Mouse (Mus musculus): ENCODE measurements at regions not wholly inside any gene's neighbourhood (a gene's known extent, or its start where the extent isn't known, plus 50 kb on each side); places are given as distances from the start of the nearest gene placed in this dataset.

- 46% methylated on average over 20 of the region's 20 CpGs for WGBS
- H3K27ac ChIP-seq (ENCODE audit: low read depth, low read length): peak overlapping the region; percentile 56; the same call in 1 of the 2 replicates
- peak; percentile 86 for ATAC-seq (ENCODE audit: low read depth)
Measured at GRCm38 (mm10) chr12:70679701-70680425, 145.5 kb upstream of the Frmd6 start.

GRCm38 (mm10) chr12:70681407-70681990, 143.8 kb upstream of the Frmd6 start:
- Histone ChIP-seq H3K4me2 (ENCODE audit: low read depth, low read length) (no peak overlapping the region), H3K27me3 (ENCODE audit: control insufficient read depth, insufficient read depth, low read length) (no peaks in the 10 kb centered on the region), H3K4me3 (ENCODE audit: low read depth, low read length) (no peak overlapping the region), H3K9ac (replicated peaks; ENCODE audit: low read depth, low read length) (no peak overlapping the region), H3K4me1 (ENCODE audit: control insufficient read depth, insufficient read depth, low read length) (0 out of 2 replicates have a peak, but pooled peaks cover 2% of the 10 kb centered on the region), H3K9me3 (ENCODE audit: control insufficient read depth, low read length) (no peaks in the 10 kb centered on the region), H3K27ac (ENCODE audit: low read depth, low read length) (no peak overlapping the region), H3K36me3 (ENCODE audit: control insufficient read depth, insufficient read depth, low read length) (no peaks in the 10 kb centered on the region)
- 84% methylated on average over 8 of the region's 8 CpGs for WGBS
- ATAC-seq (ENCODE audit: low read depth): no peak

More at GRCm38 (mm10) chr12:70679701-70680425, 145.5 kb upstream of the Frmd6 start:
- Histone ChIP-seq H3K4me1 (ENCODE audit: control insufficient read depth, insufficient read depth, low read length) (no peaks in the 10 kb centered on the region), H3K4me2 (ENCODE audit: low read depth, low read length) (0 out of 2 replicates have a peak overlapping the region, but pooled peaks have one; percentile 21), H3K36me3 (ENCODE audit: control insufficient read depth, insufficient read depth, low read length) (no peaks in the 10 kb centered on the region), H3K9me3 (ENCODE audit: control insufficient read depth, low read length) (no peaks in the 10 kb centered on the region), H3K4me3 (ENCODE audit: low read depth, low read length) (no peak overlapping the region), H3K9ac (replicated peaks; ENCODE audit: low read depth, low read length) (no peak overlapping the region; the same call in 1 of the 2 replicates), H3K27me3 (ENCODE audit: control insufficient read depth, insufficient read depth, low read length) (no peaks in the 10 kb centered on the region)

- H3K27me3 ChIP-seq (ENCODE audit: control insufficient read depth, insufficient read depth, low read length): no peaks in the 10 kb centered on the region
- H3K4me2 ChIP-seq (ENCODE audit: low read depth, low read length): no peak overlapping the region
- no peak overlapping the region for H3K27ac ChIP-seq (ENCODE audit: low read depth, low read length)
- H3K36me3 ChIP-seq (ENCODE audit: control insufficient read depth, insufficient read depth, low read length): no peaks in the 10 kb centered on the region
- WGBS: 91% methylated on average over 9 of the region's 9 CpGs
- H3K4me1 ChIP-seq (ENCODE audit: control insufficient read depth, insufficient read depth, low read length): peaks cover 6% of the 10 kb centered on the region; the same call in 1 of the 2 replicates
- H3K9ac ChIP-seq (replicated peaks; ENCODE audit: low read depth, low read length): no peak overlapping the region
- no peaks in the 10 kb centered on the region for H3K9me3 ChIP-seq (ENCODE audit: control insufficient read depth, low read length)
- ATAC-seq (ENCODE audit: low read depth): no peak
- H3K4me3 ChIP-seq (ENCODE audit: low read depth, low read length): no peak overlapping the region
Measured at GRCm38 (mm10) chr12:70684354-70684753, 141.0 kb upstream of the Frmd6 start.

GRCm38 (mm10) chr12:70685432-70685831, 139.9 kb upstream of the Frmd6 start:
- Histone ChIP-seq H3K27ac (ENCODE audit: low read depth, low read length) (peak overlapping the region; percentile 48; the same call in 1 of the 2 replicates), H3K36me3 (ENCODE audit: control insufficient read depth, insufficient read depth, low read length) (no peaks in the 10 kb centered on the region), H3K9me3 (ENCODE audit: control insufficient read depth, low read length) (no peaks in the 10 kb centered on the region), H3K4me3 (ENCODE audit: low read depth, low read length) (no peak overlapping the region), H3K9ac (replicated peaks; ENCODE audit: low read depth, low read length) (no peak overlapping the region), H3K4me2 (ENCODE audit: low read depth, low read length) (no peak overlapping the region), H3K27me3 (ENCODE audit: control insufficient read depth, insufficient read depth, low read length) (no peaks in the 10 kb centered on the region), H3K4me1 (ENCODE audit: control insufficient read depth, insufficient read depth, low read length) (peaks cover 6% of the 10 kb centered on the region; the same call in 1 of the 2 replicates)
- 81% methylated on average over 10 of the region's 10 CpGs for WGBS
- ATAC-seq (ENCODE audit: low read depth): no peak

- WGBS: 94% methylated on average over 10 of the region's 10 CpGs
- no peak for ATAC-seq (ENCODE audit: low read depth)
- Histone ChIP-seq H3K4me1 (ENCODE audit: control insufficient read depth, insufficient read depth, low read length) (peaks cover 6% of the 10 kb centered on the region; the same call in 1 of the 2 replicates), H3K36me3 (ENCODE audit: control insufficient read depth, insufficient read depth, low read length) (no peaks in the 10 kb centered on the region), H3K27me3 (ENCODE audit: control insufficient read depth, insufficient read depth, low read length) (no peaks in the 10 kb centered on the region), H3K4me2 (ENCODE audit: low read depth, low read length) (no peak overlapping the region), H3K4me3 (ENCODE audit: low read depth, low read length) (no peak overlapping the region), H3K9me3 (ENCODE audit: control insufficient read depth, low read length) (no peaks in the 10 kb centered on the region), H3K27ac (ENCODE audit: low read depth, low read length) (no peak overlapping the region), H3K9ac (replicated peaks; ENCODE audit: low read depth, low read length) (no peak overlapping the region)
Measured at GRCm38 (mm10) chr12:70686337-70686736, 139.0 kb upstream of the Frmd6 start.

- Histone ChIP-seq H3K27me3 (ENCODE audit: control insufficient read depth, insufficient read depth, low read length) (no peaks in the 10 kb centered on the region), H3K9me3 (ENCODE audit: control insufficient read depth, low read length) (no peaks in the 10 kb centered on the region), H3K4me3 (ENCODE audit: low read depth, low read length) (no peak overlapping the region), H3K27ac (ENCODE audit: low read depth, low read length) (no peak overlapping the region), H3K36me3 (ENCODE audit: control insufficient read depth, insufficient read depth, low read length) (no peaks in the 10 kb centered on the region), H3K9ac (replicated peaks; ENCODE audit: low read depth, low read length) (no peak overlapping the region), H3K4me1 (ENCODE audit: control insufficient read depth, insufficient read depth, low read length) (peaks cover 6% of the 10 kb centered on the region; the same call in 1 of the 2 replicates), H3K4me2 (ENCODE audit: low read depth, low read length) (no peak overlapping the region)
- WGBS: 39% methylated on average over 12 of the region's 12 CpGs
- peak; percentile 57 for ATAC-seq (ENCODE audit: low read depth)
Measured at GRCm38 (mm10) chr12:70686971-70687370, 138.3 kb upstream of the Frmd6 start.

- no peaks in the 10 kb centered on the region for H3K27me3 ChIP-seq (ENCODE audit: control insufficient read depth, insufficient read depth, low read length)
- H3K9me3 ChIP-seq (ENCODE audit: control insufficient read depth, low read length): no peaks in the 10 kb centered on the region
- H3K27ac ChIP-seq (ENCODE audit: low read depth, low read length): no peak overlapping the region
- no peak overlapping the region for H3K9ac ChIP-seq (replicated peaks; ENCODE audit: low read depth, low read length)
- WGBS: 77% methylated on average over 5 of the region's 5 CpGs
- no peaks in the 10 kb centered on the region for H3K36me3 ChIP-seq (ENCODE audit: control insufficient read depth, insufficient read depth, low read length)
- no peak overlapping the region for H3K4me2 ChIP-seq (ENCODE audit: low read depth, low read length)
- no peak for ATAC-seq (ENCODE audit: low read depth)
- H3K4me3 ChIP-seq (ENCODE audit: low read depth, low read length): no peak overlapping the region
- H3K4me1 ChIP-seq (ENCODE audit: control insufficient read depth, insufficient read depth, low read length): no peaks in the 10 kb centered on the region
Measured at GRCm38 (mm10) chr12:70695162-70695561, 130.2 kb upstream of the Frmd6 start.

- no peak for ATAC-seq (ENCODE audit: low read depth)
- Histone ChIP-seq H3K36me3 (ENCODE audit: control insufficient read depth, insufficient read depth, low read length) (no peaks in the 10 kb centered on the region), H3K4me2 (ENCODE audit: low read depth, low read length) (no peak overlapping the region), H3K9ac (replicated peaks; ENCODE audit: low read depth, low read length) (no peak overlapping the region), H3K27me3 (ENCODE audit: control insufficient read depth, insufficient read depth, low read length) (no peaks in the 10 kb centered on the region), H3K9me3 (ENCODE audit: control insufficient read depth, low read length) (no peaks in the 10 kb centered on the region), H3K4me1 (ENCODE audit: control insufficient read depth, insufficient read depth, low read length) (no peaks in the 10 kb centered on the region), H3K27ac (ENCODE audit: low read depth, low read length) (no peak overlapping the region), H3K4me3 (ENCODE audit: low read depth, low read length) (no peak overlapping the region)
- WGBS: 61% methylated on average over 6 of the region's 6 CpGs
Measured at GRCm38 (mm10) chr12:70696256-70696655, 129.1 kb upstream of the Frmd6 start.

- 81% methylated on average over 6 of the region's 6 CpGs for WGBS
- Histone ChIP-seq H3K36me3 (ENCODE audit: control insufficient read depth, insufficient read depth, low read length) (no peaks in the 10 kb centered on the region), H3K4me2 (ENCODE audit: low read depth, low read length) (no peak overlapping the region), H3K4me3 (ENCODE audit: low read depth, low read length) (no peak overlapping the region), H3K27ac (ENCODE audit: low read depth, low read length) (no peak overlapping the region), H3K9ac (replicated peaks; ENCODE audit: low read depth, low read length) (no peak overlapping the region), H3K9me3 (ENCODE audit: control insufficient read depth, low read length) (no peaks in the 10 kb centered on the region), H3K27me3 (ENCODE audit: control insufficient read depth, insufficient read depth, low read length) (no peaks in the 10 kb centered on the region), H3K4me1 (ENCODE audit: control insufficient read depth, insufficient read depth, low read length) (no peaks in the 10 kb centered on the region)
- no peak for ATAC-seq (ENCODE audit: low read depth)
Measured at GRCm38 (mm10) chr12:70698466-70698865, 126.8 kb upstream of the Frmd6 start.

Measured in neural tube, embryonic 14.5 days (tissue).